9 mouse cellular contexts compared by ENCODE assay signal in the genomic region with DNA sequence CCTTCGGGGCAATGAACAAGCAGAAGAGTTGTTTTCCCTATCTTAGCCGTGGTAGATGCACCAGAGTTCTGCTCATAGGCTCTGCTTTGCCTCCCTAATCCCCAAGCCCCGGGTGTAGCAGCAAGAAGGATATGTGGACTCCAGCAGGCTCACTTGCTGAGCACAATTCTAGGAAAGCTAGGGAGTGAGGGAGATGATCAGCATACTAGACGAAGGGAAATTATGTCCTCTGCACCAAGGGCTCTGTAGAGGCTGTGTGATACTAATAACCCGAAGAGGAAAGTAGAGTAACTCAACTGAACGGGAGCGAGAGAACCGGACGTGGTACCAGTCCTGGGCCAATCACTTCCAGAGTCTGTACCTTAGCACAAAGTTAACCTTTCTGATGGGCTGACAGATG. TPM values are rescaled to one million over a fixed set of nuclear protein-coding genes. Genes with fewer than 3 reads are reported as not detected.
DNase-seq lines count a peak whose midpoint lies in the region; ATAC-seq and TF ChIP-seq lines count a peak whose summit lies in the region.
"Had no signal": no experiment of that assay in that cellular context is flagged by ENCODE, and none has a peak within 500 bp of the region (broad histone marks: within the 10 kb centered on the region; RNA-seq: fewer than 3 reads in every experiment).

A gene (minus strand): TSS at position 127 of the 400 bp plus-strand sequence.

- peak within 1 kb of the TSS; percentile 34 for H3K4me2 ChIP-seq in kidney, postnatal 0 days (ENCODE audit: low read length)
- peak within 1 kb of the TSS; percentile 44 for H3K4me2 ChIP-seq in intestine, embryonic 15.5 days (replicated peaks)
- peak within 1 kb of the TSS; percentile 68 for H3K4me2 ChIP-seq in neural tube, embryonic 12.5 days (replicated peaks)

- 0 out of 2 replicates have a peak, but pooled peaks cover 4% of the 10 kb centered on the region for H3K4me1 ChIP-seq in kidney, postnatal 0 days (replicated peaks; ENCODE audit: insufficient read depth, low read length)
- peaks cover 21% of the 10 kb centered on the region for H3K4me1 ChIP-seq in forebrain, embryonic 10.5 days
- peaks cover 6% of the 10 kb centered on the region; the same call in 1 of the 2 replicates for H3K4me1 ChIP-seq in intestine, embryonic 15.5 days (replicated peaks)
- peaks cover 12% of the 10 kb centered on the region for H3K4me1 ChIP-seq in neural tube, embryonic 12.5 days

- WGBS in kidney, postnatal 0 days, result 48% methylated on average over 9 of the region's 9 CpGs
- WGBS in forebrain, embryonic 10.5 days, result 41% methylated on average over 9 of the region's 9 CpGs
- 52% methylated on average over 9 of the region's 9 CpGs for WGBS in intestine, embryonic 15.5 days
- WGBS in neural tube, embryonic 12.5 days, result 44% methylated on average over 9 of the region's 9 CpGs

- no peaks in the 10 kb centered on the region for H3K36me3 ChIP-seq in kidney, postnatal 0 days (ENCODE audit: insufficient read depth, low read length)
- H3K36me3 ChIP-seq in forebrain, embryonic 10.5 days (replicated peaks), result no peaks in the 10 kb centered on the region
- no peaks in the 10 kb centered on the region for H3K36me3 ChIP-seq in intestine, embryonic 15.5 days
- H3K36me3 ChIP-seq in neural tube, embryonic 12.5 days, result no peaks in the 10 kb centered on the region

- H3K4me3 ChIP-seq in kidney, postnatal 0 days (replicated peaks; ENCODE audit: low read depth, low read length), result no peak within 1 kb of the TSS
- peak within 1 kb of the TSS; percentile 48 for H3K4me3 ChIP-seq in forebrain, embryonic 10.5 days
- H3K4me3 ChIP-seq in intestine, embryonic 15.5 days (replicated peaks), result peak within 1 kb of the TSS; percentile 9; the same call in 1 of the 2 replicates
- H3K4me3 ChIP-seq in neural tube, embryonic 12.5 days, result peak within 1 kb of the TSS; percentile 39
- H3K4me3 ChIP-seq: heart, adult 2 months had no signal

- no peaks in the 10 kb centered on the region for H3K9me3 ChIP-seq in kidney, postnatal 0 days (replicated peaks; ENCODE audit: low read length)
- no peaks in the 10 kb centered on the region for H3K9me3 ChIP-seq in forebrain, embryonic 10.5 days
- H3K9me3 ChIP-seq in intestine, embryonic 15.5 days, result no peaks in the 10 kb centered on the region
- no peaks in the 10 kb centered on the region for H3K9me3 ChIP-seq in neural tube, embryonic 12.5 days

- no peak within 1 kb of the TSS for H3K27ac ChIP-seq in kidney, postnatal 0 days
- H3K27ac ChIP-seq in forebrain, embryonic 10.5 days, result no peak within 1 kb of the TSS
- no peak within 1 kb of the TSS for H3K27ac ChIP-seq in intestine, embryonic 15.5 days
- H3K27ac ChIP-seq in neural tube, embryonic 12.5 days, result no peak within 1 kb of the TSS
- H3K27ac ChIP-seq: heart, adult 2 months had no signal

- ATAC-seq in kidney, postnatal 0 days (replicated peaks; ENCODE audit: low FRiP score, low read depth), result no peak
- ATAC-seq in intestine, embryonic 15.5 days, result no peak
- no peak for ATAC-seq in neural tube, embryonic 12.5 days (ENCODE audit: low FRiP score, low read depth)

- H3K9ac ChIP-seq in kidney, postnatal 0 days (ENCODE audit: low read depth, low read length), result no peak within 1 kb of the TSS
- H3K9ac ChIP-seq in intestine, embryonic 15.5 days, result no peak within 1 kb of the TSS
- peak within 1 kb of the TSS; percentile 45; the same call in 1 of the 2 replicates for H3K9ac ChIP-seq in neural tube, embryonic 12.5 days

- no peak for DNase-seq in kidney, postnatal 0 days (ENCODE audit: low spot score)
- DNase-seq in kidney, adult 9 months, result no peak
- DNase-seq in forebrain, embryonic 10.5 days (ENCODE audit: extremely low spot score, low spot score), result no peak
- DNase-seq in layer of hippocampus, adult 8-10 months (ENCODE audit: low spot score in 2 of 2), result no peak
- no peak for DNase-seq in retina, postnatal 1 day
- no peak for DNase-seq in spleen, adult 12 weeks (ENCODE audit: low spot score)

- TF ChIP-seq CTCF in kidney, postnatal 0 days (IDR thresholded peaks at IDR 0.05; ENCODE audit: low read depth), result no peak

- peaks cover 18% of the 10 kb centered on the region for H3K27me3 ChIP-seq in kidney, postnatal 0 days (ENCODE audit: insufficient read depth, low read length)
- peaks cover 55% of the 10 kb centered on the region for H3K27me3 ChIP-seq in forebrain, embryonic 10.5 days (ENCODE audit: poor library complexity, severe bottlenecking)
- H3K27me3 ChIP-seq in intestine, embryonic 15.5 days (replicated peaks), result peaks cover 28% of the 10 kb centered on the region
- peaks cover 31% of the 10 kb centered on the region for H3K27me3 ChIP-seq in neural tube, embryonic 12.5 days (replicated peaks)

RNA-seq across cellular contexts. Expression of the gene that starts here (rescaled TPM):
- 0.16 TPM in 1 of 2 replicates, not detected in the other for polyA plus RNA-seq in kidney, postnatal 0 days (2015; fragmentation: Nextera tagmentation; extraction: Ambion mirVana)
- 0.53 and 0.95 TPM in 2 replicates for polyA plus RNA-seq in forebrain, embryonic 10.5 days (2016; fragmentation: Nextera tagmentation; extraction: Ambion mirVana)
- 22.5 and 30.9 TPM in 2 replicates for polyA plus RNA-seq in intestine, embryonic 15.5 days (2015; fragmentation: Nextera tagmentation; extraction: Ambion mirVana)
- polyA plus RNA-seq in neural tube, embryonic 12.5 days (2016; fragmentation: Nextera tagmentation; extraction: Ambion mirVana), result 31.3 and 33.4 TPM in 2 replicates
- total RNA-seq in layer of hippocampus, adult 8-10 months (2022), result 1 to 10 TPM; 1.9 to 3.2 (median 2.3) TPM

Comparison
In these comparisons a context has a peak if more than half of its experiments do, and no peak if none do; other contexts are left out.
1. RNA of the gene that starts here (polyA plus RNA-seq): 31.3 to 33.4 TPM in neural tube, embryonic 12.5 days and 22.5 to 30.9 TPM in intestine, embryonic 15.5 days; 0.53 to 0.95 TPM in forebrain, embryonic 10.5 days and 0.16 TPM in kidney, postnatal 0 days; every median in the first group is over 10 times any median in the second.
2. Peak in every context shown above with its lines, with median percentiles within 50 percentile points of each other: H3K4me2 ChIP-seq.